Mouse (Mus musculus) natural killer cell, adult 2 months (primary cell): Measurements from ENCODE around the gene Maged1.
"Not testable (repeated sequence)": the region's sequence is repeated elsewhere in the genome, so short reads cannot be mapped to it uniquely, and the experiment has no call there.

Experiments used
- DNase-seq, 2 experiments: peaks; one replicate each; pipeline ENCODE4 v3.0.0; 2022; ENCODE audit warnings: low spot score in 2 of 2

Maged1 gene

GRCm38 (mm10) chrX:94541918-94542355, at the start of gene Maged1:
Gene Maged1, minus strand, starts transcription at chrX:94542143.
- DNase-seq: peak in 1 of 2 experiments; percentile 24

- DNase-seq: no peak
Observed at GRCm38 (mm10) chrX:94580251-94580650, 38.3 kb upstream of the Maged1 start.

GRCm38 (mm10) chrX:94564694-94565093, 22.8 kb upstream of the Maged1 start:
- no peak for DNase-seq

GRCm38 (mm10) chrX:94562392-94562791, 20.4 kb upstream of the Maged1 start:
- DNase-seq: no peak

- DNase-seq: no peak
Observed at GRCm38 (mm10) chrX:94548227-94548626, 6.3 kb upstream of the Maged1 start.

GRCm38 (mm10) chrX:94545941-94546340, 4.0 kb upstream of the Maged1 start:
- DNase-seq: no peak

- peak in 1 of 2 experiments; percentile 1 for DNase-seq
Observed at GRCm38 (mm10) chrX:94544923-94545322, 3.0 kb upstream of the Maged1 start.

GRCm38 (mm10) chrX:94542536-94542935, 593 bp upstream of the Maged1 start:
- no peak for DNase-seq

GRCm38 (mm10) chrX:94541206-94541605, 737 bp downstream of the Maged1 start:
- no peak for DNase-seq

- peak in 1 of 2 experiments; percentile 3 for DNase-seq
Observed at GRCm38 (mm10) chrX:94540341-94541201, 1.4 kb downstream of the Maged1 start.

GRCm38 (mm10) chrX:94534346-94534745, 7.6 kb downstream of the Maged1 start:
- no peak for DNase-seq

GRCm38 (mm10) chrX:94530301-94530700, 11.6 kb downstream of the Maged1 start:
- no peak for DNase-seq

- no peak for DNase-seq
Observed at GRCm38 (mm10) chrX:94522166-94522565, 19.8 kb downstream of the Maged1 start.

GRCm38 (mm10) chrX:94508442-94508819, 33.5 kb downstream of the Maged1 start:
- no peak for DNase-seq

- not testable (repeated sequence) for DNase-seq
Observed at GRCm38 (mm10) chrX:94507698-94508441, 34.1 kb downstream of the Maged1 start.

- DNase-seq: no peak
Observed at GRCm38 (mm10) chrX:94486001-94486792, 55.7 kb downstream of the Maged1 start.
